Mouse (Mus musculus): ENCODE results near the gene Man2a2.

GRCm38 (mm10) chr7:80301522-80301921 is 69.7 kb downstream of the Man2a2 start:
- TF ChIP-seq CTCF (IDR thresholded peaks at IDR 0.05; ENCODE audit: borderline replicate concordance, extremely low read depth, insufficient read depth, insufficient read length), result no peak
- TF ChIP-seq POLR2A (IDR thresholded peaks at IDR 0.05; ENCODE audit: borderline replicate concordance, extremely low read depth, insufficient read depth, insufficient read length, poor library complexity, severe bottlenecking), result no peak

All from brain, embryonic 14.5 days (tissue).